Mouse (Mus musculus): ENCODE data around the gene Lrmp. TPM values are rescaled to one million over a fixed set of nuclear protein-coding genes. Genes with fewer than 3 reads are reported as not detected.

The Lrmp gene
- polyA plus RNA-seq, 1 experiment from 2014 or later = 178 TPM

DNA sequence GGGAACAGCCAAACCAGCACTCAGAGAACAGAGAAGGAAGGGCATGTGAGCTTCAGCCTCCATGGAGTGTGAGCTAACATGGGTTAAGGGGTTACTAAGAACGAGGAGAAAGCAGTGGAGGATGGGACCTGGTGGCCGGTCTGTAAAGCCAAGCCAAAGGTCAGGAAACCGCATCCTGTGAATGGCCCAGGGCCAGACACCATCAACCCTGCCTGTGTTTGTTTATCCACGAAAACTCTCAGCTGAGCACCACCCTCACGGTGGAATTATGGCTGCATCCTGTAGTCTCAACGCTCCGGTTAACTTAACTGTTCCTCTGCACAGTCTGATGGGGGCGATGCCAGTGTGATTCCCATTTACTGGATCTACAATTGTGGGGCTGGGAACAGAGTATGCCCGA, 20.4 kb downstream of the Lrmp start:
- no peak for DNase-seq (ENCODE audit: low spot score)

- DNase-seq (ENCODE audit: low spot score) = no peak
Observed at GRCm38 (mm10) chr6:145136831-145137230, 21.4 kb downstream of the Lrmp start.

- DNase-seq (ENCODE audit: low spot score) = no peak
Observed at GRCm38 (mm10) chr6:145139236-145139635, 23.8 kb downstream of the Lrmp start.

DNA sequence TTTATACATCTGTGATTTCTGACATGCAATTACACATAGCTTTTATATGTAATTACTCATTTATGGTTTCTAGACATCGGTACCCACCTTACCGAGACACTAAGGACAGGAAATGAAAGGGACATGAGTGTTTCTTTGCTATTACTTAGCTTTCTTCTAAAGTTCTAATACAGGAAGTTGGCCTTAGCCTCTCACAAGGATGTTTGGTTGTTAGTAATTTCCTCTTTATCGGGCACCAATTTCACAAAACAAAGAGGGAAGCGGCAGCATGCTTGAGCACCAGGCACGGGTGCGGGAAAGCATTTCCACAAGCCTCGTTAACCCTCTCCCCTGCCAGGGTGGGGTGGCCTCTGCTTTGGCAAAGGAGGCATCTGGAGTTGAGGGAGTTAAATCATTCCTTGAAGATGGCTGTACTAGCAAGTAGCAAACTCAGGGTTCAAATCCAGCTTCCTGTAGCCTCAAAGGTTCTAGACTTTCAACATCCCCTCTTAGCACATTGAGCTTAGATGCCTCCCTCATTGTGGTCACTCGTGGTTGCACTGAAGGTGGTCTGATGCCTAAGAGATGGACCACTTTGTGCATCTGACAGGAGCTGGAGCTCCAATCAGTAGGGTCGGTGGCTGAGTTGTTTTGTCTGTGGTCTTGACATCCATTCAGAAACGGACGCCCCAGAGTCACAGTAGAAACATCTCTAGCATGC, 24.5 kb downstream of the Lrmp start:
- DNase-seq (ENCODE audit: low spot score) = no peak

- DNase-seq (ENCODE audit: low spot score) = no peak
Observed at GRCm38 (mm10) chr6:145140706-145141105, 25.3 kb downstream of the Lrmp start.

GRCm38 (mm10) chr6:145141827-145142226, 26.4 kb downstream of the Lrmp start:
- DNase-seq (ENCODE audit: low spot score) = no peak

DNA sequence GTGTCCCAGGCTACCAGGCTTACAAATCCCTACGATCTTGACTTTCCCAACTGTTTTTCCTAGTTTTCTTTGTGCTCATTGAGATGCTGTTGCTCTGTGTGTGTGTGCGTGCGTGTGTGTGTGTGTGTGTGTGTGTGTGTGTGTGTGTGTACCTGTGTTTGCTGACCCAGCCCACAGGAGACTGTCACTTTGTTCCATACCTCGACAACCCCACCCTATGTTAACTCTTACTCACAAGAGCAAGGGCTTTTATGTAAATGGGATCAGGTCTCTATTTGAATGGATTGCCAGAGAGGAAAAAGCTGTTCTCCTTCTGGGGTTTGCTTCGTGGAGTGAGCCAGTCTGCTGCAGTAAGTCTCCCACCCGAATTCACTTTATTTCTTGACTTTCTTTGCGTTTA, 29.7 kb downstream of the Lrmp start:
- DNase-seq (ENCODE audit: low spot score) = no peak

DNA sequence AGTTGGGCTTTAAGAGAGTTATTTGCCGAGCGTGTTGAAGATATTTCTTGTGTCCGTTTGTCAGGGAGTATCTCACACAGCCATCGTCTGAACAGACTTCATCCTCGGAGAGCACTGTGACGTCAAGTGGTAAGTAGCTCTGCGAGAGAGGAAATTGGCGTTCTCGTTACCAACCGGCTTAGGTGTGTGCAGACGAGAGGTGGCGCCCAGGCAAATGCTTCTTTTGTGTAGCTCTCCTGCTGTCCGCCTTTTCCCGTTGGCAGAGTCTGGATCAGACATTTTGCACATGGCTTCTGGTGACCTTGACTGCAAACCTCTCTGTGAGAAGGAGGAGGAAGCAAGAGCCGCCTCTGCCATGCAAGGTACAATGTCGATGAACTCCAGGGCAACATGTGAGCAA, 32.3 kb downstream of the Lrmp start:
- no peak for DNase-seq (ENCODE audit: low spot score)

DNA sequence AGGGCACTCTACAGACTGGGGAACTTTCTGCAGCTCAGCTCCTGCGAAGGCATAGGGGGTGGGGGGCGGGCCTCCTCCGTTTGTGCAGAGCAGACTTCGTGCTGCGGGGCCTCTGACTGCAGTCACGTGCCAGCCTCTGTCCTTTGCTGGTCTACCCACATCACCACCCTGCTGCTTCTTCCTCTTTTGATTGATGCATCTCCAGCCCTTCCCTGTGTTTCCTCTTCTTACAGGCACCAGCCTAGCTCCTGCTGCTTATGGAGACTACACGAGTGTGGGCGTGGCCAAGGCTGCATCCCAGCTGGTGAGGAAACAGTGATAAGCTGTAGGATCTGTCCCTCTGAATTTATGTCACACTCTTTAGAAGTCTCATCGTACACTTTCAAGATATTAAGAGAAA, 33.6 kb downstream of the Lrmp start:
- no peak for DNase-seq (ENCODE audit: low spot score)

- peak; percentile 50 for DNase-seq (ENCODE audit: low spot score)
Observed at GRCm38 (mm10) chr6:145158619-145159018, 43.2 kb downstream of the Lrmp start.

GRCm38 (mm10) chr6:145160581-145160980, 45.1 kb downstream of the Lrmp start:
- no peak for DNase-seq (ENCODE audit: low spot score)

DNA sequence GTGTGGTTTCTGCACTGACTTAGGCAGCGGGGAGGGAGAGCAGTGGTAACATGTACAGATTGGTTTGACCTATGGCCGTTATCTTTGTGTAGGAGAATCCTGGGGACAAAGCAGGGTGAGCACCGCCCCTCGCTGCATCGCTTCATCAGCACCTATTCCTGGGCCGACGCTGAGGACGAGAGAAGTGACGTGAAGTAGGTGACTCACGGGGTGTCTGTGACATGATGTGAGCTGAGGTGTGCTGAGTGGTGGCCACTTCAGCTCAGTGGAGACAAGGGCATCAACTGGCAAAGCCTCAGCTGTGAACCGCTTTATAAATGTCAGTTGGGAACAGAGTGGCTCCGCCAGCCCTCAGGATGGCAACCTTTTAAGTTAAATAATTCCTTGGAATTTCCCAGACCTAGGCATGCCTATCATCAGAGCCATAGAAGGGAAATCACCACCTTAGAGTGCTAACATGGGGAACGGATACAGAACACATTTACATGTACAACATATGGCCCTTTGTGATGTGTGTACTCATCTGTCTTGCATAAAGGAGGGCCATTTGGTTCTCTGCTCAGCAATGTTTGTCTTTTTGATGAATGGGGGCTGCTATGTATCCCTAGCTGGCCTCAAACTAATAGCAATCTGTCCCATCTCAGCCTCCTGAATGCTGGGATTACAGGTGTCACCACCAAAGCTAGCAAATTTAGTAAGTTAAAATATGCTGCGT, 56.6 kb downstream of the Lrmp start:
- no peak for DNase-seq (ENCODE audit: low spot score)

GRCm38 (mm10) chr6:145173781-145174191, 58.3 kb downstream of the Lrmp start:
- no peak for DNase-seq (ENCODE audit: low spot score)

DNA sequence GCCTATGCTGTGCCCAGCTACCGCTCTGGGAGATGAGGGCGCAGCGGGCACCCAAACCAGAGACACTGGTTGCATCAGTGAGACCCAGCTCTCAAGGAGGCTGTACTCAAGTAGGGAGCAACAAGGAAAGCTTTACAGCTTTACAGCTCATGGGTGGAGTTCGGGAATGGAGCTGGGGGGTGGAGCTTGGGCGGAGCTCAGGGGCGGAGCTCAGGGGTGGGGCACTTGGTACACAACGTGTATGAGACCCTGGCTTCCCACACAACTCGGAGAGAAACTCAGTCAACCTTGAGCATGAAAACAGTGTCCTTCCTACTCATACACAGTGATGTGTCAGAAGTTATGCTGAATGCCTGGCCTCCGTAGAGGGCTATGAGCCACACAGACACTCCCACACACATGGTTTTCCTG, 60.1 kb downstream of the Lrmp start:
- no peak for DNase-seq (ENCODE audit: low spot score)

- DNase-seq (ENCODE audit: low spot score) = no peak
Observed at GRCm38 (mm10) chr6:145176474-145176873, 61.0 kb downstream of the Lrmp start.

- DNase-seq (ENCODE audit: low spot score) = peak; percentile 80
Observed at GRCm38 (mm10) chr6:145179665-145180064, 64.2 kb downstream of the Lrmp start.

DNA sequence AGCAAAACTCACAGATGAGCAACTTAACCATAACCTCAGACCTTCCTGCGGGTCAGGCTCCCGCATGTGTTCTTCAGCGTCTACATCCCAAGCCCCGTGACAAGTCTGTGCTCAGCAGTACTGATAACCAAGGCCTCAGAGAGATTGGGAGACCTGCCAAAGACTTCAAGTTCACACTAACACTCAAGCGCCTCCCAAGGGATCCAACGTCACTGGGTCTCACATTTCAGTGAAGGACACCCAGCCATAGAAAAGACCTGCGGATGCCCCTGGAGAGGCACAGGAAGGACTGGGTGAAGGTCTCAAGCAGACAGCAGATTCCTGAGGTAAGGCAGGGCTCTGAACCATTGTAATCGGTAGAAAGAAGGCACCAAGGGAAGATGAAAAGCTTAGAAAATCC, 66.6 kb downstream of the Lrmp start:
- DNase-seq (ENCODE audit: low spot score) = no peak

DNA sequence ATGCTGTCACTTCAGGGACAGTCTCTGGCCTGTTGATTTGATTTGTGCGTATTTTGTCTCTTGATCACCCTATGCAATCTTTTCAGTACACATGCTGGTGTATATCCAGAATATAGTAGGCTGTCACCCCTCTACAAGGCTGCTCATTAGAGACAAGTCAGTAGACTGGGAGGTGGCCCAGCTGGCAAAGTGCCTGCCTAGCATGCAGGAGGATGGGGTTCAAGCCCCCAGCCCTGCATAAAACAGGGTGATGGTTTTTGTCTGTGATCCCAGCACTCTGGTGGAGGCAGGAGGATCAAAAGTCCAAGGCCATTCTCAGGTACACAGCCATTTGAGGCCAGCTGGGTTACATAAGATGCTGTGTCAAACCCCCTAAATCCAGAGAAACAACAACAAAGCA, 70.6 kb downstream of the Lrmp start:
- DNase-seq (ENCODE audit: low spot score) = no peak

DNA sequence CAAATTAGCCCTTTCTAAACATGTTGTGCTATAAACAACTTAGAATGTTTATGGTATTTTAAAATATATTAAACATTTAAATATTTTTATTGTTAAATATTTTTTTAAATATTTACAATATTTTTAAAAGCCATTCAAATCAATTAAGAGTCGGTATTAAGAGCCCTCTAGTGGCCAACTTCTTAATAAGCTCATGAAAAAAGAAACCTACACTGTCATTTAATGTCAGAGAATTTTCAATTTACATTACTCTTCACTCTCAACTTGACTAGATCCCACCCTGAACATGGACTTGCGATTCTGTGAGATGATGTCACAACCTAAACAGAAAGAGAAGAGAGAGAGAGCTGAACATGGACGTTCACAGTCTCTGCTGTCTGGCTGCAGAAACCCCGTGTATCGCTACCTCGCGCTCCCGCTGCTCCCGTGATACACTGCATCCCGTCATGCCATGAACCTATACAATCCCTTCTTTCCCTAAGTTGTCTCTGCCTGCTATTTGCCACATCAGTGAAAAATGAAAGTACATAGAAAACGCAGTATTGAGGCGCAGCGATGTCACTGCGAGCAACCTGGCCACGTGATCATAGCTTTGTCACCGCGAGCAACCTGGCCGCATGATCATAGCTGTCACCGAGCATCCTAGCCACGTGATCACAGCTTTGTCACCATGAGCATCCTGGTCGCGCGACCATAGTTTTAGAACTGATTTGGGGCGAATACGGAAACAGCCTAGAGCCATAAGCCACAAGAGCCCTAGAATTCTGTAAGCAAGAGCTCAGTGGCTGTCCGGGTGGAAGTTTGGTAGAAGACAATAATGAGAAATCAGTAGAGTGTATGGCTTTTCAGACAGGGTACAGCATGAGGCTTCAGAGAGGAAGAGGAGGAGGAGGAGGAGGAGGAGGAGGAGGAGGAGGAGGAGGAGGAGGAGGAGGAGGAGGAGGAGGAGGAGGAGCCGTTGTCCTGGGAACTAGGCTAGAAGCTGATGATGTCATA, 71.9 kb downstream of the Lrmp start:
- DNase-seq (ENCODE audit: low spot score) = peak; percentile 44

DNA sequence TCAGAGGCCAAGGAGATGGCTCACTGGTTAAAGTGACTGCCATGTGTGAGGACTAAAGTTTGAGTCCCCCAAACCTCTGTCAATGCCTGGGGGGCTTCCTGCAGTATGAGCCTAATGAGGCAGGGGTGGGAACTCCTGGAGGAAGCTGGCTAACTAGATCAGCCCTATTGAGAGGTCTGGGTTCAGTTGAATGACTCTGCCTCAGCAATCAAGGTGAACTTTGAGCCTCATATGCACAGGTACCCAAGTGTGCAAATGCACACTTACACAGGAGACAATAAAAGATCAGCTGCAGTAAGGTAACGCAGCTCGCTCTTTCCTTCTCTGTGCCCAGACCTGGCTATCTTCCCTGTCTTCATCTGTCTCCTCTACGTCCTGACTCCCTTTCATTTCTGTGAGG, 77.6 kb downstream of the Lrmp start:
- no peak for DNase-seq (ENCODE audit: low spot score)

DNA sequence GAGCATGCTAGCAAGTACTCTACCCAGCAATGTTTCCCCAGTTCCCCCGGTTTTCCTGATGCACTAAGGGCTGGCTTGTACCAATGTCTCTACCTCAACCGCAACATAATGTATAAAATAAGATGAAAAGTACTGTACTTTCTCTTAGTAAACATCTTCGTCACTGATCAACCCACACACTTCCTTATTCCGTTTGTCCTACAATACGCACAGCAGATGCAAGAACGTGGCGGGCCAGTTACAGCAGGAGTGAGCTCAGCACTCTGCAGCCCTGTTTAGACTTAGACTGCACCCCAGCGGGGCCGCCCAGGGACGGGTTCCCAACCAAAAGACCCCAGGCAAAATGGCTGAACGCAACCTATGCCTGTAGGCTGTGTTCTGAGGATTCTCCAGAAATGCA, 78.0 kb downstream of the Lrmp start:
- DNase-seq (ENCODE audit: low spot score) = peak; percentile 64

Measured in thymus, postnatal 0 days (tissue).